Mouse (Mus musculus) embryonic facial prominence, embryonic 10.5 days (tissue): ENCODE results near the gene Tomm40. TPM values are rescaled to one million over a fixed set of nuclear protein-coding genes. Genes with fewer than 3 reads are reported as not detected.

Source experiments
- DNase-seq: peaks from one replicate; pipeline ENCODE4 v3.0.0-alpha.2; 2017; ENCODE audit warnings: low spot score
- H3K27ac ChIP-seq: fragments of 300-500 bp; sonication (generic); replicated peaks from 2 replicates; pipeline ENCODE4 v1.5.1; 2016; ENCODE audit warnings: mild to moderate bottlenecking
- H3K27me3 ChIP-seq: fragments of 300-500 bp; sonication (generic); replicated peaks from 2 replicates; pipeline ENCODE4 v1.6.1; 2016; ENCODE audit warnings: low read depth, mild to moderate bottlenecking; ENCODE audit not compliant: poor library complexity, severe bottlenecking
- H3K36me3 ChIP-seq: fragments of 300-500 bp; sonication (generic); replicated peaks from 2 replicates; pipeline ENCODE4 v1.6.1; 2016; ENCODE audit warnings: mild to moderate bottlenecking, moderate library complexity
- H3K4me1 ChIP-seq: fragments of 300-500 bp; sonication (generic); 2 replicates; pipeline ENCODE4 v1.6.1; 2016
- H3K4me3 ChIP-seq: fragments of 300-500 bp; sonication (generic); 2 replicates; pipeline ENCODE4 v1.5.1; 2016; ENCODE audit warnings: mild to moderate bottlenecking, moderate library complexity
- H3K9me3 ChIP-seq: fragments of 300-500 bp; sonication (generic); 2 replicates; pipeline ENCODE4 v1.6.1; 2016; ENCODE audit warnings: mild to moderate bottlenecking
- WGBS: fragments of 180-500 bp; shearing (Covaris S2); methylation state at CpG from one replicate; pipeline ENCODE4 v1.1.7; 2016; 5-methylcytosine and 5-hydroxymethylcytosine counted together
- polyA plus RNA-seq: library from polyadenylated mRNA; unstranded; fragments of >200 nt; fragmentation: Nextera tagmentation; extraction: Ambion mirVana; gene quantifications from 2 replicates; pipeline ENCODE4 v1.2.1, GENCODE M21; 2016

Tomm40 gene
- polyA plus RNA-seq, 1 experiment from 2014 or later = 216 TPM

DNA sequence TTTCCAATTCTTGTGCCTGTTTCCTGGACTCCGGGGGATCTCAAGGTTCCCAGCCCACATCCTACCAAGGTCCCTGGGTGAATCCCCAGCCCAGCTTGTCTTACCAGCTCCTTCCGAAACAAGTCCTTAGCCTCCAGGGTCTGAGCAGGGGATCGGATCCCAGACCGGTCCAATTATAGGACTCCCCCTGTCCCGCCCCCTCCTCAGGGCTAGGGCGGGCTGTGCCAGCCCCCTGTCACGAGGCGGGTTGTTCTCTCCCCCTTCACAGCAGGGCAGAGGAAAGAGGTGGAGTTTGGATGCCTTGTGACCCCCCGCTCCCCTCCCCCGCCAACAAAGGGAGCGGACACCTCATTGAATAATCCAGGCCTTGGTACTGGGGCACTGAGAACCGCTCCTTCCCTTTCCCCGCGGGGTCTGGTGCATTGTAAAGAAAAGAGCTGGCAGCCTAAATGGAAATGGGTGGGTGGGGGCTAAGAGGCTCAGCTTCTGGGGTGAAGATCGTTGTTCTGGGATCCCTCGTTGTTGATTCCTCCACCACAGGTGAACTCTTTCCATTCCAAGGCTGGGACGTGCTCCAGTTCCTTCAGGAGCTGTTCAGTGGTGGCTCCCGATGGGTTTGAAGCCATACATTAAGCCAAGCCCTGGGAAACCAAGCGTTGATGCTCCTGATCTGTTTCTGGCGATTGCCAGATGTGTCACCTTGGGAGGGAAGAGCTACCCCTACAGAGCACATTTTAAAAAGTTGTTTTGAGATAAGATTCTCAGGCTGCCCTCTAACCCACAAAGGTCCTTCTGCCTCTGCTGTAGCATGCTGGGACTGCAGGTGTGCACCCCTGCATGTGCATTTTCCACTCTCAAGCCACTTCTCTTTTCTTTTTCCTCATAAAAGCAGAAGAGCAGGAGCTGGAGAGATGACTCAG lies 16.1 kb downstream of the Tomm40 start, which contains the start of gene Apoe:
TSS of gene Apoe (minus strand) at position 282 of the 920 bp plus-strand sequence.
- Histone ChIP-seq H3K27me3 (no peaks in the 10 kb centered on the region), H3K27ac (peak within 1 kb of the TSS; percentile 73), H3K9me3 (peaks cover 10% of the 10 kb centered on the region), H3K4me1 (peaks cover 36% of the 10 kb centered on the region), H3K36me3 (peaks cover 50% of the 10 kb centered on the region), H3K4me3 (peak within 1 kb of the TSS; percentile 57)
- WGBS = 2% methylated on average over 20 of the region's 20 CpGs
- peak; percentile 78 for DNase-seq

DNA sequence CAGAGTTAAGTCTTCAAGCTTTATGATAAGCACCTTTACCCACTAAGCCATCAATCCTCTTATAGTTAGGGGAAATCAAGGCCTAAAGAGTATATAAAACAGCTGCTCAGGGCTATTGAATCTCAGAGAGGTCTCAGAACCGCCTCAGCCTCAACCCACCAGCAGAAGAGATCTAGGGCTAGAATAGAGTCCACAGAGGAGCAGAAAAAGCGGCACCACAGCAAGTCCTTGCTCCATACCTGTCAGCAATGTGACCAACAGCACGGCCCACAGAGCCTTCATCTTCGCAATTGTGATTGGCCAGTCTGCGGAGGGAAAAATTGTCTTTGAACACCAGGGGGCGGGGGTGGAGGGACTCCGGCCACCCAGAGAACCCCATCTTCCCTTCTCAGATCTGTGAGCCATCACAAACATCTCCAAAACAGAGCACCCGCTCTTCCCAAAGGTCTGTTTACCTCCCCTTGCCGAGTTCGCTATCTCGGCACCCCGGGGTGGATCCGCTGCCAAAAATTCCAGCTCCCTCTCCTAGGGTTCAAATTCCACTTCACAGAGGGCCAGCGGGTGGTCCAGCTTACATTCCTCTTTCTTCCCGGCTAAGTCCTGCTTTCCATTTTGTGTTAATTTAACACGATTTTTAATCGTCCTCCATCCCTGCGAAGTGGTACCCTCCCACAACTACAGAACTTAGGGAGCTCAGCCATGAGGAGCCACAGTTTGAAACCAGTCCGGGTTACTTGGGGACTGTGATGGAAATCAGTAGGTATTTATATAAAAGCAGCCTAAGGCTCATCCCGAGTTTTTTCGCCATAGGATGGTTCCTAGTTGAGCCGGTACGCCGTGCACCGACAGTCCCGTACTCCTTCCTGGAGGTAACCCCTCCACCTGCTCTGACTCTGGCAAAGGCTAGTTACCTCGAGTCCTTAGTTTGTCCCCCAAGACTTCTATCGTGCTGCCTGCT lies 17.0 kb downstream of the Tomm40 start:
- DNase-seq = peak; percentile 78
- Histone ChIP-seq H3K27ac (peak overlapping the region; percentile 73), H3K36me3 (peaks cover 41% of the 10 kb centered on the region), H3K9me3 (peaks cover 10% of the 10 kb centered on the region), H3K27me3 (no peaks in the 10 kb centered on the region), H3K4me3 (peak overlapping the region; percentile 57), H3K4me1 (peaks cover 44% of the 10 kb centered on the region)
- 3% methylated on average over 28 of the region's 28 CpGs for WGBS

DNA sequence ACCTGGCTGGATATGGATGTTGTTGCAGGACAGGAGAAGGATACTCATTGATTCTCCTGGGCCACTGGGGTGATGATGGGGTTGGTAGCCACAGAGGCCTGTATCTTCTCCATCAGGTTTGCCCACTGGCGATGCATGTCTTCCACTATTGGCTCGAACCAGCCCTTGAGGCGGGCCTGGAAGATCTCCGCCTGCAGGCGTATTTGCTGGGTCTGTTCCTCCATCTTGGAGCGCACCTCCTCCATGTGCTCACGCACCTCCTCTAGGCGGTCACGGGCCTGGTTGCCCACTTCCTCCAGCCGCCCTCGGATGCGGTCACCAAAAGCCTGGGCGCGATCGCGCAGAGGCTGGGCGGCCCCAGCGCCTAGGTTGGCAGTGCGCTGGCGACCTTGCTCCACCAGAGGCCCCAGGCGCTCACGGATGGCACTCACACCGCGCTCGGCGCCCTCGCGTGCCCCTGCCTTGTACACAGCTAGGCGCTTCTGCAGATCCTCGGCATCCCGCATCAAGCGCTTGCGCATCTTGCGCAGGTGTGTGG lies 18.8 kb downstream of the Tomm40 start:
- no peak for DNase-seq
- Histone ChIP-seq H3K4me1 (peaks cover 56% of the 10 kb centered on the region), H3K36me3 (peaks cover 23% of the 10 kb centered on the region), H3K27ac (no peak overlapping the region), H3K27me3 (no peaks in the 10 kb centered on the region), H3K4me3 (no peak overlapping the region), H3K9me3 (peaks cover 11% of the 10 kb centered on the region)
- 92% methylated on average over 34 of the region's 34 CpGs for WGBS

- 82% methylated on average over 6 of the region's 6 CpGs for WGBS
- H3K9me3 ChIP-seq = peaks cover 14% of the 10 kb centered on the region
- no peak for DNase-seq
- no peak overlapping the region for H3K4me3 ChIP-seq
- peaks cover 21% of the 10 kb centered on the region for H3K36me3 ChIP-seq
- no peaks in the 10 kb centered on the region for H3K27me3 ChIP-seq
- no peak overlapping the region for H3K27ac ChIP-seq
- H3K4me1 ChIP-seq = peaks cover 54% of the 10 kb centered on the region
Observed at GRCm38 (mm10) chr7:19695881-19696280, 19.4 kb downstream of the Tomm40 start.

- no peak overlapping the region for H3K4me3 ChIP-seq
- peaks cover 21% of the 10 kb centered on the region for H3K36me3 ChIP-seq
- H3K4me1 ChIP-seq = peaks cover 48% of the 10 kb centered on the region
- H3K27ac ChIP-seq = no peak overlapping the region
- H3K27me3 ChIP-seq = no peaks in the 10 kb centered on the region
- DNase-seq = no peak
- WGBS = 60% methylated on average over 8 of the region's 8 CpGs
- peaks cover 14% of the 10 kb centered on the region for H3K9me3 ChIP-seq
Observed at GRCm38 (mm10) chr7:19695213-19695594, 20.0 kb downstream of the Tomm40 start.

- 84% methylated on average over 10 of the region's 10 CpGs for WGBS
- DNase-seq = no peak
- Histone ChIP-seq H3K4me3 (no peak overlapping the region), H3K27ac (no peak overlapping the region), H3K4me1 (peaks cover 45% of the 10 kb centered on the region), H3K9me3 (peaks cover 14% of the 10 kb centered on the region), H3K27me3 (no peaks in the 10 kb centered on the region), H3K36me3 (peaks cover 21% of the 10 kb centered on the region)
Observed at GRCm38 (mm10) chr7:19694336-19695212, 20.7 kb downstream of the Tomm40 start.

DNA sequence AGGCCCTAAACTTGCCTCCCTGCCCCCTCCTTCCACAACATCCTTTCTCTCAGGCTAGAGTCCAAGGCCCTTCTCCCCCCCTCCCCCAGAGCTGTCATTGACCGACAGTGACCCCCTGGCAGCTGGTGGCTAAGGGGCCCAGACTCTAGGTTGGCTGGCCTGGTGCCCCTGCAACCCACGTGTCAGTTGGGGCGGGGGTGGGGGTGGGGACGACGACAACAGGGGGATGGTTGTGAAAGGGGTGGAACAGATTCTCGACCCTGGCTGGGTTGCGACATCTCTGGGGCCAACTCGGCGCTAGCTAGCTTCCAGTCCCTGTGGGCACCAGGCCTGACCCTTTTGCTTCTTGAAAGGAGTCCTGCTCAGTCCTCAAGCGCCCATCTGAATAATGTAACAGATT lies 21.8 kb downstream of the Tomm40 start:
- DNase-seq = peak; percentile 52
- peaks cover 34% of the 10 kb centered on the region for H3K4me1 ChIP-seq
- H3K9me3 ChIP-seq = peaks cover 14% of the 10 kb centered on the region
- peak overlapping the region; percentile 71 for H3K27ac ChIP-seq
- no peaks in the 10 kb centered on the region for H3K27me3 ChIP-seq
- H3K4me3 ChIP-seq = no peak overlapping the region
- H3K36me3 ChIP-seq = peaks cover 21% of the 10 kb centered on the region
- 32% methylated on average over 10 of the region's 10 CpGs for WGBS

GRCm38 (mm10) chr7:19691873-19692865 lies 23.1 kb downstream of the Tomm40 start, which contains the start of gene Apoc1:
Gene Apoc1 (minus strand): TSS chr7:19692660.
- H3K9me3 ChIP-seq = peaks cover 14% of the 10 kb centered on the region
- H3K36me3 ChIP-seq = peaks cover 16% of the 10 kb centered on the region
- H3K4me1 ChIP-seq = peaks cover 26% of the 10 kb centered on the region
- peak within 1 kb of the TSS; percentile 71 for H3K27ac ChIP-seq
- H3K27me3 ChIP-seq = no peaks in the 10 kb centered on the region
- WGBS = 49% methylated on average over 28 of the region's 28 CpGs
- no peak for DNase-seq
- H3K4me3 ChIP-seq = peak within 1 kb of the TSS; percentile 4

- no peak for DNase-seq
- peak overlapping the region; percentile 18; the same call in 1 of the 2 replicates for H3K4me3 ChIP-seq
Observed at GRCm38 (mm10) chr7:19691434-19691833, 23.8 kb downstream of the Tomm40 start.

DNA sequence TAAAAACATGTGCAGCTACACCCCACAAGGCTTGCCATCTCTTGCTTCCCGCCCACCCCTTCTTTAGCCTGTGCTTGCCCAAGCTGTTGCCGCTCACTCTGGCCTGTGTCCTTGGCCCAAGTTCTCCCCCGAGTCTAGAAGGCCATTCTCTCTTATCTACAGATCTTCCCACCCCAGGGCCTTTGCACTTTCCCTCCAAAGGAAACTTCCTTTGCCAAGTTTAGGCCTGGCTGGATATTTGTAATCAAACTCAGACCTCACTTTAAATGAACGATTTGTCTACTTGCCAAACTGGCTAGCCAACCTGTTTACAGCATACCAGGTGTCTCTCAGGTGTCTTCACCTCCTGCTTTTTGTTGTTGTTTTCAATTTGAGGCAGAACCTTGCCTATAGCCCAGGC lies 24.4 kb downstream of the Tomm40 start:
- H3K4me1 ChIP-seq = peaks cover 37% of the 10 kb centered on the region
- no peak for DNase-seq
- H3K4me3 ChIP-seq = no peak overlapping the region
- 0 out of 2 replicates have a peak, but pooled peaks cover 3% of the 10 kb centered on the region for H3K9me3 ChIP-seq
- no peak overlapping the region for H3K27ac ChIP-seq
- no peaks in the 10 kb centered on the region for H3K27me3 ChIP-seq
- 90% methylated on average over 4 of the region's 4 CpGs for WGBS
- peaks cover 3% of the 10 kb centered on the region for H3K36me3 ChIP-seq

More at GRCm38 (mm10) chr7:19691434-19691833, 23.8 kb downstream of the Tomm40 start:
- H3K27me3 ChIP-seq = no peaks in the 10 kb centered on the region
- H3K4me1 ChIP-seq = peaks cover 33% of the 10 kb centered on the region
- peaks cover 9% of the 10 kb centered on the region for H3K36me3 ChIP-seq
- H3K27ac ChIP-seq = no peak overlapping the region
- 76% methylated on average over 6 of the region's 6 CpGs for WGBS
- H3K9me3 ChIP-seq = peaks cover 7% of the 10 kb centered on the region
